Mouse (Mus musculus) urinary bladder, postnatal 10 days (tissue): Measurements from ENCODE around the gene Mrpl55.

Experiments
- DNase-seq: peaks from one replicate; pipeline ENCODE4 v3.0.0; 2022; ENCODE audit warnings: low spot score

The Mrpl55 gene

DNA sequence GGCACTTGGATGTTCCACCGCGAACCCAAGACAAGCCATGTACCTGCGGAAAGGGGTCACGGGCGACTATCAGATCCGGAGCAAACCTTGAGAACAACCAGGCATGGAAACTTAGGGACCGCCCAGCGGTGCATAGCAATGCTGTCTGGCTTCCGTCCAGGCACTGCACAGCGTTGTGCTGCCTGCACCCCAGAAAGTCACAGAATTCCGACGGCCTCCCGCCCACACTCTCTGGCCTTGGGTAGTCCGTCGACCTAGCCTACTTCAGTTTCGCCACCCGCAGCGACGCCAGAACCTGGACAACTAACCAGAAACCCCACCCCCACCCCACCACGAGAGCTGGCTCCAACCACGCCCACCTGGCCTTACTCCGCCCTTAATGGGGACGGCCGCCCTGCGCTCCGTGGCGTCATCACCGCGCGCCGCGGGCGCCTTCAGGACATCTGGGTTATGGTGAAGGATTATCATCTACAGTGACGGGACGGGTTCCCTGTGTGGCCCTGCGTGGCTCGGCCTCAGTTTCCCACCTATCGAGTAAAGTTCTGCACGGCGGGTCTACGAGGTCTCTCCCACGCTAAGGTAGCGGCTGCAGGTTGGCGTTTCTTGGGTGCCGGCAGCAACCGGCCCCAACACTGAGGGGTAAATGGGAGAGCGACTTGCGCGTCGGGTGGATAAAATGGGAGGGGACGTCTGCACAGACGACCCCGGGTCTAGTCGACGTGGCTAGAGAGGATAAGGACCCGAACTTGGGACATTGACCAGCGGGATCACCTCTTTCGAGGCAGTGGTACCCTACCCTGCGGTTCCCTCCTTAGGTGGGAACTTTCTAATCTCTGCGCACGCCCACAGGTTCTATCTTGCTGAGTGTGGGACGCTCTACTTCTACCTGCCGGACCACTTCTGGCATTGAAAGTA lies at the start of gene Mrpl55:
Gene Mrpl55 (plus strand): TSS at position 406 of the 915 bp plus-strand sequence.
- peak; percentile 76 for DNase-seq

DNA sequence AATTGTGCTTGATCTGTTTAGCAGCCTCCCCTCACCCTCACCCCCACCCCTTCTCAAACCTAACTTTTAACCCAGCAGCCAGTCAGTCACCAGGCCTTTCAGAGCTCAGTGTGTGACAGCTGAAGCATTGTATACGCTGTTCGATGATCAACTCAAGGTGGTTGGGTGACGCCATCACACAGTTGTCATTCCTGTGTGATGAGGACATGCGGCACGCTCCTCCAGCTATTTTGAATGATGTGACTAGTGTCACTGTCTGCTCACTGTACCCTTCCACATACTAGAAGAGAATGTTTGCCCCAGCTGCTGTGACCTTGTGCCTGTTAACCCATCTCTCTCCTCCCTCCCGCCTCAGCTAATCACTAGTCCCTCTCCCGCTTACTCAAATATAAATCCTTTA lies 48.1 kb upstream of the Mrpl55 start:
- no peak for DNase-seq

GRCm38 (mm10) chr11:59155900-59156299 lies 46.4 kb upstream of the Mrpl55 start:
- DNase-seq: no peak

- no peak for DNase-seq
Observed at GRCm38 (mm10) chr11:59159099-59159498, 43.2 kb upstream of the Mrpl55 start.

GRCm38 (mm10) chr11:59159558-59159957 lies 42.7 kb upstream of the Mrpl55 start:
- no peak for DNase-seq

DNA sequence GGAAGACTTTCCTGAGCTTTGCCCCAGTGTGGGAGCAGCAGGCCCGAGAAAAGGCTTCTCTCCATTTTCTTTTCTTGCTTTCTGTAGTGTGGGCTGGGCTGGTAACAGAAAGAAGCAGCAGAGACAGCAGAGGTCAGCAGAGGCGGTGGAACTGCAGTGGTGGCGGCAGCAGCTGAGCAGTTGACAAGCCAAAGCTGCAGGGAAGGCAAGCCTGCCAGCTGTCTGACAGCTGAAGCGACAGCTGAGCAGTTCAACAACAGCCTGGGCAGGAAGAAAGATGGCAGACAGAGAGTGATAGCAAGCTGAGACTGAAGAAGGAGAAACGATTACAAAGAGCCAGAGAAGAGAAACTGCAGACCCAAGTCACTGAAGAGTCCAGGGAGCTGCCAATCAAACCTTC lies 40.9 kb upstream of the Mrpl55 start:
- no peak for DNase-seq

DNA sequence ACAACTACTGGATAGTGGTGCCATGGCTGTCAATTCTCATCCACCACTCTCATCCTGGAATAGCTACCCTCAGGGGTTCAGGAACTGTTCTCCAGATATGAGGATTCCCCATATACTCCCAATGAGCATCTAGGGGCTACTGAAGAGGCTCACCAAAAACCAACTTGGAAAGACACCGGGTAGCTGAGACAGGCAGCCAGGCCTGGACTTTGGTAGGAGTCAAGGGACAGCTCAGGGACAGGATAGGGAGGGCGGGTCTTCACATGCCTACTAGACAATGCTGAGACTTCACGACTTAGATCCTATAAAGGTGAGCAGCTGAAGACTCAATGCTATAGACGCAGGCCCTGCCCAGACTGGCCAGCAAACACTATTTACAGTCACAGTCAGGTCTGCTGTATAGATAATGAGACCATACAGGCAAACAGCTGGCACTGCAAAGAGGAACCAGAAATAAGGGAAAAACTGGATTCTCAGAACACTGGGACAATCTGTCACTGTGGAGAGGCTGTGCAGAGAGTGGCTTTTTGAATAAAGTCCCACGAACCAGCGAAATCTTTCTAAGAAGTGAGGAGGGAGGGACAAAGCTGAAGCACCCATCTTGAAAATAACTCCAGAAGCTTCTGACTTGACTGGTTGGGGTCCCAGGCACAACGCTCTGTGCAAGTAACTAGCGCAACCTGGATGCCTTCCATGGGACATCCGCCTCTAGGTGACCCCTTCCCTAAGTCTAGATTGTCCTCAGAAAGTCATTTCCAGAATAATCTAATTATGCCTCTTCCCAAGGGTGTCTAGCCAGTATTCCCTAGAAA lies 39.6 kb upstream of the Mrpl55 start:
- DNase-seq: no peak

- peak; percentile 87 for DNase-seq
Observed at GRCm38 (mm10) chr11:59163255-59164236, 38.7 kb upstream of the Mrpl55 start, which contains the start of gene Iba57. TSS of gene Iba57 (minus strand) at chr11:59163739.

GRCm38 (mm10) chr11:59164384-59164783 lies 37.9 kb upstream of the Mrpl55 start:
- DNase-seq: no peak

- no peak for DNase-seq
Observed at GRCm38 (mm10) chr11:59165616-59166241, 36.6 kb upstream of the Mrpl55 start.

DNA sequence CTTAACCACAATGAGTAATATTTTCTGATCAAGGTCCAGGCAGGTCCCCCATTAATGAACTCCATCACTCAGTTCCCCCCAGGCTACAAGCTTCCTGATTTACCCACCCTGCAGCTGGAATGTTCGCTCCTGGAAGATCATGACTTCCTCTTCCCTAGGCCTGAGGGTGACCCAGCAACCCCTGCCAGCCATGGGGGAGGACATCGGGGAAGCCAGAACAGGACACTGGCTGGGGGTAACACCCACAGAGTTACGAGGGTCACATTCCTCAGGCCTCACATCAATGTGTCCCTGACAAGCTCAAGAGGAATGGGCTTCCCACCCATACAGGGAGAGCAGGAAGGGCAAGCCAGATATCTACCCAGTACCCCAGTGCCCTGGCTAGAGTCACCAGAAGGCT lies 32.5 kb upstream of the Mrpl55 start:
- no peak for DNase-seq

DNA sequence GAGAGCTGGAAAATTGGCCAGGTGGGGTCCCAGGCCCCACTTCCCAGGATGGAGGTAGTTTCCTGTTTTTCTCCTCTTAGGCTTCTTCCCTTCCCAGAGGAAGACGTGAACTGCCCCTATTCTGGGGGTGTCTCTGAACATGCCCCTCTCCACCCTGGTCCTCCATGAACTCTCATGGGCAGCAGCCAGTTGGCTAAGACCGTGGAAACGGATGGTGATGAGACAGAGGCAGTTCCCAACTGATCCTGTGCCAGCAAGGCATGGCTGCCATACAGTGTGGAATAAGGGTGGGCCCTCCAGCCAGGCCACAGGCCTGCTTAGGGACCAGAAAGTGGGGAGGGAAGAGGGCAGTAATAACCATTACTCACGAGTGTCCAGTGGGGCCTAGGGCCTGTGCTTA lies 31.7 kb upstream of the Mrpl55 start:
- DNase-seq: no peak

GRCm38 (mm10) chr11:59174189-59174838 lies 28.0 kb upstream of the Mrpl55 start:
- DNase-seq: no peak

DNA sequence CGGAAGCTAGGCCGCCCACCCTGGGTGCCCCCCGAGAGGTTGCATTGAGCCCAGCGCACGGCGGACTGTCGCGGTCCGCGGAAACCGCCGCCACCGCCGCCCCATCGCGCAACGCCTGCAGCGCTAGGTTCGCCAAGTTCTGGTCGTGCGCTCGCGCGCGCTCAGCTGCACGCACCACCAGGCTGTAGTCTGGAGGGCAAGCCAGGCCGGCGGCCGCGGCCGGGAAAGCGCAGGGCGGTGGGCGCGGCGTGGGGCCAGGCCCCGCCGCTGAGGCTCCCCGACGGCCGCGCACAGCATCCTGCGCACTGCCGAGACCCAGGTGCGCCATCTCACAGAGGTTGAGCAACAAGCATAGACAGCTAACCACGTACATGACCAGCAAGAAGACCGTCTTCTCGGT lies 25.8 kb upstream of the Mrpl55 start:
- DNase-seq: no peak

DNA sequence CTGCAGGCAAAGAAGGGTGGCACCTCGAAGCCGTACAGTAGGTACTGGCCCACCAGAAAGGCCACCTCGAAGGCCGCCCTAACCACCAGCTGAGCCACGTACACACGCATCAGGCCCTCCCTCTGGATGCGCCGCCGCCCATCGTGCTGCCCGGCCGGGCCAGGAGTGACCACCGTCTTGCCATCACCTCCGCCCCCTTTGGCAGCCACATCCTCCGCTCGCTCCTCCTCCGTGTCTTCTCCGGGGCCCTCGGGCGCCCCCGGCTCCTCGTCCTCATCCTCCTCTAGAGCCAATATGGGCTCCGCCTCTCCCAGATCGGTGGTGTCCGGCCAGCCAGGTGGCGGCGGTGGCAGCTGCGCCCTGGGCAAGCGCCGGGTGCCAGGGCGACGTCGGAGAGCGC lies 25.4 kb upstream of the Mrpl55 start:
- DNase-seq: no peak

GRCm38 (mm10) chr11:59182864-59183331 lies 19.4 kb upstream of the Mrpl55 start, which contains the start of gene Gjc2:
TSS of gene Gjc2 (minus strand) at chr11:59183213.
- DNase-seq: no peak

- DNase-seq: no peak
Observed at GRCm38 (mm10) chr11:59183821-59184220, 18.5 kb upstream of the Mrpl55 start.

DNA sequence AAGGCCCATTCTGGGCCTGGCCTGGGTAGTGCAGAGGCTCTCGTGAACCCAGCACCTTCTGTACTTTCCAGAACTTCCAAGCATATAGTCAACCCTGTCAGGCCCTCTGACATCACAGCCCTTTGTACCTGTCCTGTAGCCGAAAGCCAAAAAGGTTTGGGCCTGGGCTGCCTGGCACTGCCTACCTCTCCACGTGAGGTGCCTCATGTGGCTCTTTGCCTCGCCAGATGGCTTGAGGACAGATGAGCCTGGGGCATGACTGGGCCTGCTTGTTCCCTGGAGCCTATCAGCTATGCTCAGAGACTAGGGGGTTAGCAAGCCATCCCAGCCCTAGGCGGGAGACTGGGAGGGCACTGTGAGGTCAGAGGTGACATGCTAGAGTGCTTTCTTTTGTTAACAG lies 16.8 kb upstream of the Mrpl55 start:
- no peak for DNase-seq

- no peak for DNase-seq
Observed at GRCm38 (mm10) chr11:59187706-59188105, 14.6 kb upstream of the Mrpl55 start.

GRCm38 (mm10) chr11:59191231-59192058 lies 10.8 kb upstream of the Mrpl55 start:
- DNase-seq: peak; percentile 69
